Mouse (Mus musculus) lung, postnatal 36 days (tissue): ENCODE data around the gene Traf4.

Experiments used
- DNase-seq: peaks from one replicate; pipeline ENCODE4 v3.0.0; 2022; ENCODE audit warnings: mixed read lengths

Traf4 gene

DNA sequence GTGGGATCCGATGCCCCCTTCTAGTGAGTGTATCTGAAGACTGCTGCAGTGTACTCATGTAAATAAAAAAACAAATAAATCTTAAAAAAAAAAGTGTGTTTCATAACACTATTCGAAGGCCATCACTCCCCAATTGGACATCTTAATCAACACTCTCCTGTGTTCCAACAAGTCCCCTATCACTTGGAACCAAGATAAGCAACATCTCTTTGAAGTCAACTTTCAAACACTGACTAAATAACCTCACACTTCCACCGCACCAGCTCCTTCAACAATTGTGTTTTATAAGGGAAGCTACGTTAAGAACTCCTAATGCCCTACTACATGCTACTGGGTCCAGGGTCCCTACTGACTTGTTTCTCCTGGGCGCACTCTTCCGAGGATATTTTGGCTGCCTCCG is 17.1 kb upstream of the Traf4 start:
- DNase-seq = no peak

GRCm38 (mm10) chr11:78181830-78182357 is 16.5 kb upstream of the Traf4 start:
- DNase-seq = no peak

DNA sequence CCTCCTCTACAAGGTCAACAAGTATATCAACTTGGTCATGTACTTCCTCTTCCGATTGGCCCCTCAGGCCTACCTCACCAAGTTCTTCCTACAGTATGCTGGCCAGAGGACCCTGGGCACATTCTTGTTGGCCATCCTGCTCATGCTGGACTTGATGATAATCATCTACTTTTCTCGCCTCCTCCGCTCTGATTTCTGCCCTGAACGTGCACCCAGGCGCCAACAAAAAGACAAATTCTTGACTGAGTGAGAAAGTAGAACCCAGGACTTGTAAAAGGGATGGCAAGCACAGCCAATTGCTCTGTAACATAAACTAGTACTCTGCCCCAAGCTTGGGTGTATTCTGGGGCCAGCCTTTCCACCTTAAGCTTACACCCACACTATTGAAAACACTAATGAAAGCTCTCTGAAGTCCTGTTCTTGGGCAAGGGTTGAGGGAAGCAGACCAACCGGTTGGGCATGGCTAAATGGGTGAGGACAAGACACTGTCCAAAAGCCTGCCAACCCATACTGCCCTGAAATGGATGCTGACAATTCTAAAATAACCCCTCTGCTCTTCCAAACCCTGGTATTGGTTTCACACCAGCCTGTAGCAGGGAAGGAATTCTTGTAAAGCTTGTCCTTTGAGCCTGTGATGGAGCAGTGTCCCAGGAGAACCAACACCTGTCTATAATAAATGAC is 14.8 kb upstream of the Traf4 start:
- DNase-seq = no peak

- no peak for DNase-seq
Measured at GRCm38 (mm10) chr11:78179438-78179999, 14.1 kb upstream of the Traf4 start.

- peak; percentile 81 for DNase-seq
Measured at GRCm38 (mm10) chr11:78178859-78179437, 13.6 kb upstream of the Traf4 start.

DNA sequence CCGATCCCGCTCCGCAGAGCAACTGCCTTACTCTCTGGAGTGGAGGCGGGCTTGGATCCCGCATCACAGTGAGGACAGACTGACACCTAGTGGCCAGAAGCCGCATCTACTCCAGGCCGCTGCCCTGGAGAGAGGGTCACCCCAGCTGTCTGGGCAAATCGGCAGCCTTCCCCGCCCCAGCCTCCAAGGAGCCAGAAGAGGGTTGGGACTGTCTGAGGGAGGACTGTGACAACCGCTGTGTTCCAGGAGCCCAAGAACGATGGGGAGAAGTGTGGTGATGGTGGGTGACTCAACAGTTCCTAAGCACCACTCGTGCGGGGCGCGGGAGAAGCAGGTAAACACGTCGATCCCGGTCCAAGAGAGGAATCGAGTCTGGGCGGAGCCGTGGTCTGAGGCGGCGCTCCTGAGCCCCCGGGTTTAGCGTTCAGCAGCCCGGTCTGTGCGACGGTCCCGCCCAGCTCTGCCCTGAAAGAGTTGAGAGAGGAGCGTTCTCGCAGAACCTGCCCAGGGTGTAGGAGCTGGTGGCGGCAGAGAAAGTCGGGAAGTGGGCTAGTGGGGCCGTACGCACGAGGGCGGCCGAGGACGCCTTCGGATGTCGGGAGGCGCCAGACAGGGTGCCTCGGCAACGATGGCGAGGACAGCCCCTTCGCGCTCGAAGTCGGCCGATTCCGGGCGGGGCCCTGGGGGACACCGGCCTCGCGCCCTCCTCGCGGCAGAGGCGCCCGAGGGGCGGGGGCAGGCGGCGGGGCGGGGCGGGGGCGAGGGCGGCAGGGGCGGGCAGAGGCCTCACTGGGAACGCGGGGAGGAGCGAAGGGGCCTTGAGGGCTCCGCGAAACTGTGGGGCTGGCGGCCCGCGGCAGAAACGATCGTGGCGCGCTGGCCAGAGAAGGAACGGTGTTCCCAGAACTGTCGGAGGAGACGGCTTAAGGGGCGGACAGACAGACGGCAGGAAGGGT is 12.8 kb upstream of the Traf4 start:
- DNase-seq = peak; percentile 98

DNA sequence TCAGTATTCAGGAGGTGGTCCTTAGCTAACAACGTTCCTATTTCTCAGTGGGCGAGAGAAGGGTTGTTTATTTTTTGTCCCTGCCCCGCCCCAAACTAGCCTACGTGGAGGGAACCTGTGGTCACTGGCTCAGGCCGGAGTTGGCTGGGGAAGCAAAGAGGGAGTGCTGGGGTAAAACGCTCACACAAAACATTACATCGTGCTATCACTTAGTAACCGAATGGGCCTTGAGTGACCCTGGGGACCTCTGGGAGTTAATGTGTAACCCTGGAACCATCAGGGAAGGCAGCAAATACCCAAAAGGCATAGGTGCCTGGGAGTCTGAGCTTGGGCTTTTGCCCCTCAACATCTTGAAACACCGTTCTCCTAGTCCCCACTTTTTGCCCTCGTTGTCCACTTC is 12.0 kb upstream of the Traf4 start:
- DNase-seq = peak; percentile 78

- DNase-seq = peak; percentile 27
Measured at GRCm38 (mm10) chr11:78176905-78177331, 11.5 kb upstream of the Traf4 start.

DNA sequence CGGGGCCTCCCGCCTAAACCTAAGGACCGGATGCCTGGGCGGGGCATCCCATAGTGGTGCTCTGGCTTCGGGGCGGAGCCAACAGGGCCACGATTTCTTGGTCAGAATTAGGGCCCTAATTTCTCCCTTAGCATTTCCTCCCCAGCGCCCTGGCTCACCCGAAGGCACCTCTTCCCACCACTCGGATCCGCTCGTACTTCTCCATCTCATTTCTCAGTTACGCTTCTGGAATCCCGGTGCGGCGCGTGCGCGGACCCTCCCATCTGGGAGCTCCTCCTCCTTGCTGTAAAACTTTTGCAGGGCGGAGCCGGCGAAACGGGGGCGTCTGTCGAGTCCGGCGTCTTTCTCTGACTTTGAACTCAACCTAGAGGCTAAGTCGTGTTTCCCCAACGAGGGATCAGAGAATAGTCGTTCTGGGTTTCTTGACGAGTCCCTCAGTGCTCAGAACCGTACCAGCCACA is 11.0 kb upstream of the Traf4 start, which contains the start of the genes Nek8 and Tlcd1:
TSS of gene Nek8 (minus strand) at position 274 of the 461 bp plus-strand sequence.
TSS of gene Tlcd1 (plus strand) at position 310 of the 461 bp plus-strand sequence.
- peak; percentile 98 for DNase-seq

- DNase-seq = peak; percentile 27
Measured at GRCm38 (mm10) chr11:78175771-78176401, 10.5 kb upstream of the Traf4 start.

- no peak for DNase-seq
Measured at GRCm38 (mm10) chr11:78174506-78174905, 9.1 kb upstream of the Traf4 start.

GRCm38 (mm10) chr11:78172748-78173383 is 7.5 kb upstream of the Traf4 start:
- peak; percentile 73 for DNase-seq

GRCm38 (mm10) chr11:78172034-78172747 is 6.8 kb upstream of the Traf4 start:
- DNase-seq = no peak

- no peak for DNase-seq
Measured at GRCm38 (mm10) chr11:78171328-78171727, 5.9 kb upstream of the Traf4 start.

GRCm38 (mm10) chr11:78170306-78170705 is 4.9 kb upstream of the Traf4 start:
- DNase-seq = no peak

DNA sequence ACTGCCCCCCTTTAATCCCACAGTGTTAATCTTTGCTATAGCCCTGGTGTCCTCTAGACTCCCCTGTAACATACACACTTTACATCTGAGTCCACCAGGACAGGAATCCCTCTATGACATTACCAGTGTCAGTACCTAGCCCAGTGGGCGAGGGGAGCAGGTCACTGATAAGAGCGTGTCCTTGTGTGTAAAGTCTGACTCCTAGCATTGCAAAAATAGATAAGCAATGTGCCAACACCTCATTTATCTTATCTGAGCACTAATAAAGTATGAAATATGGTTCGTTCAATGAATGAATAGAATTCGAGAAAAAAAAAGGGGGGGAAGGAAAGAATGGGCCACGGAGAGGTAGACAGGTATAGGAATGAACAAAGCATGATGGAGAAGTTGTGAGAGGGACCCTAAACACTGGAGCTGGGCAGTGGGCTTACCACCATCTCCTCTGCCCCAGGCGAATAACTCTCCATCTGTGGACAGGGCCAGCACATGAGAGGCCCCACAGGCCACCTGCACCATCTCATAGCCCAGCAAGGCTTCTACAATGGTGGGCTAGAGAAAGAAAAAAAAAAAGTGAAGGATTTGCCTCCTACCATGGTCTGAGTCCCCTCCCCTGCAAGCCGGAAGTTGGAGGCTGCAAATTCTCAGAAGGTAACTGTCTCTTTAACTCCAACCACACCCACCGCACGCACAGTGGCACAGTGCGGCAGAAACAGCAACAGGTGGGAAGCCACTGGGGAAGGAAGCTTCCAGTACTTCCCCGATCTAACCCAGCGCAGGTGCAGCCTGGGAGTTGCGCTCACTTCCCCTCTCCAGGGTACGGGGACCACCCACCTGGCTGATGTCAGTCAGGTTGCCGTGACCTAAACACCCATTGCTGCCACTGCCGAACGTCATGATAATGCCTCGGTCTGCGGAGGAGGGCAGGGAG is 3.4 kb upstream of the Traf4 start:
- peak; percentile 57 for DNase-seq

- DNase-seq = no peak
Measured at GRCm38 (mm10) chr11:78167257-78167959, 2.0 kb upstream of the Traf4 start.

- DNase-seq = no peak
Measured at GRCm38 (mm10) chr11:78166640-78167039, 1.3 kb upstream of the Traf4 start.

DNA sequence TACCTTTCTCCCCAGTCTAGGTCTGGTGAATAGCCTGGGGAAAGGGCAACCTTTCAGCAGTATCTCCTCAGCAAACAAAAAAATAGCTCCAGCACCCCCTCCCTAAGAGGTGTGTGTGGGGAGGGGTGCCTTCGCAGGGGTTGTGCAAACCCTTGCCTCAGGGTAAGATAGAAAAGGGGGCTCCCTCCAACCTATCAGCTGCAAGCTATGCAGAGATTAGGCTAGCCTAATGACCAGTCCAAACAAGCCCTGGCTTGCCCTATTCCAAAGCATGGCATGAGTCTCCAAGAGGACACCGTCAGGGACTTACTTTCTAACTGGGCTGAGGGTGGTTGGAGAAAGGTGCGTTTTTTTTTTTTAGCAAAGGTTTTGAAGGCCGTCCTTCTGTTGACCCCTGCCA is 772 bp upstream of the Traf4 start:
- DNase-seq = no peak
